Mouse (Mus musculus): Measurements from ENCODE around the gene Rasal2. TPM values are rescaled to one million over a fixed set of nuclear protein-coding genes. Genes with fewer than 3 reads are reported as not detected.

Rasal2 gene
- polyA plus RNA-seq, 1 experiment: not detected

GRCm38 (mm10) chr1:157449981-157450636 lies 37.7 kb upstream of the Rasal2 start:
- no peaks in the 10 kb centered on the region for H3K9me3 ChIP-seq (ENCODE audit: control insufficient read depth, low read length)
- no peak overlapping the region for H3K4me3 ChIP-seq (replicated peaks)
- H3K36me3 ChIP-seq (ENCODE audit: control insufficient read depth): no peaks in the 10 kb centered on the region
- no peak for TF ChIP-seq GATA1 (IDR thresholded peaks at IDR 0.05; ENCODE audit: low read length)
- TF ChIP-seq TAL1 (IDR thresholded peaks at IDR 0.05; ENCODE audit: low read length): no peak
- peaks cover 9% of the 10 kb centered on the region for H3K27me3 ChIP-seq (ENCODE audit: control insufficient read depth)
- peaks cover 8% of the 10 kb centered on the region for H3K4me1 ChIP-seq (ENCODE audit: control insufficient read depth)

- H3K9me3 ChIP-seq (ENCODE audit: control insufficient read depth, low read length): no peaks in the 10 kb centered on the region
- H3K36me3 ChIP-seq (ENCODE audit: control insufficient read depth): no peaks in the 10 kb centered on the region
- H3K4me3 ChIP-seq (replicated peaks): no peak overlapping the region
- no peak for TF ChIP-seq TAL1 (IDR thresholded peaks at IDR 0.05; ENCODE audit: low read length)
- TF ChIP-seq GATA1 (IDR thresholded peaks at IDR 0.05; ENCODE audit: low read length): no peak
- peaks cover 9% of the 10 kb centered on the region for H3K27me3 ChIP-seq (ENCODE audit: control insufficient read depth)
- H3K4me1 ChIP-seq (ENCODE audit: control insufficient read depth): peaks cover 10% of the 10 kb centered on the region
Measured at GRCm38 (mm10) chr1:157449532-157449931, 37.1 kb upstream of the Rasal2 start.

GRCm38 (mm10) chr1:157448805-157449188 lies 36.4 kb upstream of the Rasal2 start:
- H3K4me1 ChIP-seq (ENCODE audit: control insufficient read depth): peaks cover 14% of the 10 kb centered on the region
- H3K4me3 ChIP-seq (replicated peaks): no peak overlapping the region
- H3K9me3 ChIP-seq (ENCODE audit: control insufficient read depth, low read length): no peaks in the 10 kb centered on the region
- H3K36me3 ChIP-seq (ENCODE audit: control insufficient read depth): no peaks in the 10 kb centered on the region
- no peak for TF ChIP-seq TAL1 (IDR thresholded peaks at IDR 0.05; ENCODE audit: low read length)
- no peak for TF ChIP-seq GATA1 (IDR thresholded peaks at IDR 0.05; ENCODE audit: low read length)
- peaks cover 9% of the 10 kb centered on the region for H3K27me3 ChIP-seq (ENCODE audit: control insufficient read depth)

DNA sequence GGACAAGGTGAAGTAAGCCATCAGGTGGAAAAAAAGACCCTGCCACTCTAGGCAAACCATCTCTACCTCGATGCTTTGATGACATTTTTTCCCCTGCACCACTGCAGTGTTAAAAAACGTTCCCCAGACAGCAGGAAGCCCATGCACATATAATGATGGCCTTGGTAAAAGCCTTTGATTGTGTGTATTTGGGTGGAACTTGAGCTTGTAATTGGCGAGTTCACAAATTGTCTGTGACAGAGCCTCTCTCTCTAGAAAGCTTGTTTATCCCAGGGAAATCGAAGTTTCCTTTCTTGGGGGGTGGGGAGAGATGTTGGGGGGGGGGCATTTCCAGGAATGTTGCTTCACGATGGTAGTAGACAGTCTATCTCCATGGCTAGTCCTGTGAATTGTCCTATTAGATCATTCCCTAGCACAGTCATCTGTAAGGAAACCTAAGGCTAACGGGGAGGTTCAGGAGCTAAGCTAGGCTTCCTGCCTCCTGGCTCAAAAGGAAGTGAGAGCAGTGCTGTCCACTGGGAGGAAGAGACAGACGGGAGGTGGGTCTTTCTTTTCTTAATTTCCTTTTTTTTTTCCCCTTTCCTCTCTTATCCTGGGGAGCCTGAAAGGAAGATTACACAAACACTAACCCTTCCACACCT lies 35.9 kb upstream of the Rasal2 start:
- TF ChIP-seq GATA1 (IDR thresholded peaks at IDR 0.05; ENCODE audit: low read length) (no peak), TAL1 (IDR thresholded peaks at IDR 0.05; ENCODE audit: low read length) (no peak)
- no peaks in the 10 kb centered on the region for H3K9me3 ChIP-seq (ENCODE audit: control insufficient read depth, low read length)
- peaks cover 9% of the 10 kb centered on the region for H3K27me3 ChIP-seq (ENCODE audit: control insufficient read depth)
- H3K36me3 ChIP-seq (ENCODE audit: control insufficient read depth): no peaks in the 10 kb centered on the region
- H3K4me3 ChIP-seq (replicated peaks): no peak overlapping the region
- peaks cover 14% of the 10 kb centered on the region for H3K4me1 ChIP-seq (ENCODE audit: control insufficient read depth)

DNA sequence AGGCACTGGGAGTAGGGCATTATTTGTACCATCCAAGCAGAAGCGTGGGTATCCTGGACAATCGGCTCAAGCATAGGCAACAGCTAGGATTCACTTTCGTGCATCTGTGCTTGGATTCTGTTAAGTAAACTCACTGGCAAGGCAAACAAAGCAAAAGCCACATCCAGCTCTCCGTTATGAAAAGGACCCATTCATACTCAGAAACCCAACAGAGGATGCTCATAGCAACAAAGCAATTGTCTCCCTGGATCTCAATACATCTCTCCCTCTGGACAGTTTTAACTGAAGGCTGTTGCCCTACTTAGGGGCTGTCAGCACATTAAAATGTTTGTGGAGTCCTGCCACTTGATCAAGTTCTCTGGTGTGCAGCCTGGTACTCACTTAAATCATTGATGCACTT lies 34.7 kb upstream of the Rasal2 start:
- Histone ChIP-seq H3K4me1 (ENCODE audit: control insufficient read depth) (peaks cover 14% of the 10 kb centered on the region), H3K4me3 (replicated peaks) (no peak overlapping the region), H3K36me3 (ENCODE audit: control insufficient read depth) (no peaks in the 10 kb centered on the region), H3K27me3 (ENCODE audit: control insufficient read depth) (peaks cover 9% of the 10 kb centered on the region), H3K9me3 (ENCODE audit: control insufficient read depth, low read length) (no peaks in the 10 kb centered on the region)
- TF ChIP-seq TAL1 (IDR thresholded peaks at IDR 0.05; ENCODE audit: low read length) (no peak), GATA1 (IDR thresholded peaks at IDR 0.05; ENCODE audit: low read length) (no peak)

DNA sequence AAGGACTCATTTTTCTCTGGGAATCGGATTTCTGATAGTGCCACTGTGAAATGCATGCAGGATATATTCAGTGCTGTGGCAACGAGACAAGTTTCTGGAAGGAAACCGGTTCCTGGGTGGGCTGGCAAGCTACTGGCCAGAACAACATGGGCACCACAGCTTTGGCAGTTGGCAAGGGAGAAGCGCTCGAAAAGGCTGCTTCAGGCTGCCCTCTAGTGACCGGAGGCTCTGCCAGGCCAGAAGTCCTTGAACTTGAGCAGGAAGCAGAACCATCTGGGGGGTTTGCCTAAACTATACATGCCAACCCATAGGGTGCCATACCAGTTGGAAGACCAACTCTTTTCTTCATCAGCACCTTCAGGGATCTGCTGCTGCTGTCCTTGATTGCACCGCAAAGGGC lies 33.9 kb upstream of the Rasal2 start:
- H3K4me1 ChIP-seq (ENCODE audit: control insufficient read depth): peaks cover 14% of the 10 kb centered on the region
- no peaks in the 10 kb centered on the region for H3K9me3 ChIP-seq (ENCODE audit: control insufficient read depth, low read length)
- no peak overlapping the region for H3K4me3 ChIP-seq (replicated peaks)
- no peaks in the 10 kb centered on the region for H3K36me3 ChIP-seq (ENCODE audit: control insufficient read depth)
- TF ChIP-seq GATA1 (IDR thresholded peaks at IDR 0.05; ENCODE audit: low read length) (no peak), TAL1 (IDR thresholded peaks at IDR 0.05; ENCODE audit: low read length) (no peak)
- peaks cover 9% of the 10 kb centered on the region for H3K27me3 ChIP-seq (ENCODE audit: control insufficient read depth)

DNA sequence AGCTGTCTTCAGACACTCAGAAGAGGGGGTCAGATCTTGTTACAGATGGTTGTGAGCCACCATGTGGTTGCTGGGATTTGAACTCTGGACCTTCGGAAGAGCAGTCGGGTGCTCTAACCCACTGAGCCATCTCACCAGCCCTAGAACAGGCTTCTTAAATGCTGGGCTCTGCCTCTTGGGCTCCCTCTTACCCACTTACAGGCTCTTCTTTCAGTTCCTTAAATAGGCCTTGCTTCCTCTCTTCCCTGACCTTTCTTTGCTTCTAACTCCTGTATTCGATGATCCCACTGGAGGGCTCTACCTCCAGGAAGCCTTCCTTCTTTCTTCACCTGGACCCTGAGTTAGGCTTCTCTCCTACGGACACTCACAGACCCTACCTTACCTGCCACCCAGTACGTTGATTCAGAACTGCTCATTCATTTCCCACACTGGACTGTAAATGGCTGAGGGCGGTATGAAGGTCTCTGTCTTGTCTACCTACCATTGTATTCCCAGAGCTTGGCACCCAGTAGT lies 33.1 kb upstream of the Rasal2 start:
- Histone ChIP-seq H3K36me3 (ENCODE audit: control insufficient read depth) (no peaks in the 10 kb centered on the region), H3K4me3 (replicated peaks) (no peak overlapping the region), H3K27me3 (ENCODE audit: control insufficient read depth) (peaks cover 9% of the 10 kb centered on the region), H3K9me3 (ENCODE audit: control insufficient read depth, low read length) (no peaks in the 10 kb centered on the region), H3K4me1 (ENCODE audit: control insufficient read depth) (peaks cover 14% of the 10 kb centered on the region)
- TF ChIP-seq GATA1 (IDR thresholded peaks at IDR 0.05; ENCODE audit: low read length): no peak
- TF ChIP-seq TAL1 (IDR thresholded peaks at IDR 0.05; ENCODE audit: low read length): no peak

DNA sequence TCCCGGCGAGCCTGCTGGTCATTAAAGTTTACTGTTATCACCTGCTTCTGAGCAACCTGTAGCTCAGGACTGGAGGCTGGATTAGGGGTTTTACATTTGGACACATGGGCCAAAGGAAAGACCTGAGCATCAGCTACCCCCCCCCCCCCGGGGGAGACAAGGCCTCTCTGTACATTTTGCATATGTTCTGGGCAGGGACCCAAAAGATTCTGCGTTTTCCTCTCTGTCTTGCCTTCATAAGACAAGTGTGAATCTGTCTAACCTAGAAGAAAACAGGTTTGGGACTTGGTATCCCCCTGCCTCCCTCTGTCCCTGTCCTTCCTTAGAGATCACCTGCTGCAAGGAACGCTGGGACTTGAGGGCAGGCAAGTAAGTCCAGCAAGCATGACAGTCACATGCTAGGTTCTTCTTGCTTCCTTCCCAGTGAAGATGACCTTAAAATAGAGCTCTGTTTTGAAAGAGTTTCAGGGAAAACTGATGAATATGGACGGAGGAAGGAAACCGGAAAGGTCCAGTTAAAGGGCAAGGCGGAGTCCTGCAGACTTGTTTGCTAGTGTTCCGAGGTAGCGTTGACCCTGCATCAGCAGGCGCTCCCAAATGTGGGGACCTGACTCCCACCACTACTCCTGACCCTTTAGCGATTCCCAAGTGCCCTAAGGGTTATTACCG lies 32.4 kb upstream of the Rasal2 start:
- TF ChIP-seq TAL1 (IDR thresholded peaks at IDR 0.05; ENCODE audit: low read length): no peak
- TF ChIP-seq GATA1 (IDR thresholded peaks at IDR 0.05; ENCODE audit: low read length): no peak
- Histone ChIP-seq H3K4me3 (replicated peaks) (no peak overlapping the region), H3K36me3 (ENCODE audit: control insufficient read depth) (no peaks in the 10 kb centered on the region), H3K4me1 (ENCODE audit: control insufficient read depth) (peaks cover 10% of the 10 kb centered on the region), H3K27me3 (ENCODE audit: control insufficient read depth) (peaks cover 5% of the 10 kb centered on the region), H3K9me3 (ENCODE audit: control insufficient read depth, low read length) (no peaks in the 10 kb centered on the region)

All from erythroblast, embryonic 14.5 days (primary cell).